Mouse (Mus musculus) neural tube, embryonic 14.5 days (tissue): ENCODE measurements around the gene Stx1b. TPM values are rescaled to one million over a fixed set of nuclear protein-coding genes. Genes with fewer than 3 reads are reported as not detected.
"Not testable (repeated sequence)": the region's sequence is repeated elsewhere in the genome, so short reads cannot be mapped to it uniquely, and the experiment has no call there.

ENCODE experiments used
- ATAC-seq: fragments of 200-750 bp; cut with Nextera tagmentation; 2 replicates; pipeline ENCODE4 v1.8.0; 2017; ENCODE audit warnings: low read depth, mild to moderate bottlenecking, moderate TSS enrichment, moderate library complexity
- H3K27ac ChIP-seq: fragments of 300-500 bp; sonication (generic); 2 replicates; pipeline ENCODE4 v1.5.1; 2014; ENCODE audit warnings: low read depth, mild to moderate bottlenecking, control low read depth, low read length, moderate library complexity, mixed read lengths
- H3K27me3 ChIP-seq: fragments of 300-500 bp; sonication (generic); 2 replicates; pipeline ENCODE4 v1.6.1; 2014; ENCODE audit warnings: low read length; ENCODE audit not compliant: control insufficient read depth, insufficient read depth
- H3K36me3 ChIP-seq: fragments of 300-500 bp; sonication (generic); 2 replicates; pipeline ENCODE4 v1.6.1; 2014; ENCODE audit warnings: low read length, mixed read lengths; ENCODE audit not compliant: control insufficient read depth, insufficient read depth
- H3K4me1 ChIP-seq: fragments of 300-500 bp; sonication (generic); 2 replicates; pipeline ENCODE4 v1.6.1; 2014; ENCODE audit warnings: low read length; ENCODE audit not compliant: control insufficient read depth, insufficient read depth
- H3K4me2 ChIP-seq: fragments of 300-500 bp; sonication (generic); 2 replicates; pipeline ENCODE4 v1.6.1; 2014; ENCODE audit warnings: mild to moderate bottlenecking, low read depth, low read length, control low read depth
- H3K4me3 ChIP-seq: fragments of 300-500 bp; sonication (generic); 2 replicates; pipeline ENCODE4 v1.5.1; 2014; ENCODE audit warnings: low read depth, low read length, control low read depth, mixed read lengths
- H3K9ac ChIP-seq: fragments of 300-500 bp; sonication (generic); replicated peaks from 2 replicates; pipeline ENCODE4 v1.6.1; 2014; ENCODE audit warnings: low read depth, mild to moderate bottlenecking, control low read depth, low read length, mixed read lengths
- H3K9me3 ChIP-seq: fragments of 300-500 bp; sonication (generic); 2 replicates; pipeline ENCODE4 v1.6.1; 2016; ENCODE audit warnings: low read length; ENCODE audit not compliant: control insufficient read depth
- WGBS: fragments of 180-500 bp; shearing (Covaris S2); extraction: QIAGEN DNeasy Blood & Tissue Kit; methylation state at CpG from one replicate; pipeline ENCODE4 v1.1.7; 2014; 5-methylcytosine and 5-hydroxymethylcytosine counted together
- polyA plus RNA-seq: library from polyadenylated mRNA; unstranded; fragments of >200 nt; fragmentation: Nextera tagmentation; extraction: Ambion mirVana; gene quantifications from 2 replicates; pipeline ENCODE4 v1.2.1, GENCODE M21; 2014

Gene Stx1b
- polyA plus RNA-seq, 1 experiment from 2014 or later, result 66.9 TPM

GRCm38 (mm10) chr7:127842001-127842718 lies 17.8 kb upstream of the Stx1b start:
- ATAC-seq, result peak; percentile 39
- under 1% methylated on average over 40 of the region's 40 CpGs for WGBS
- H3K4me1 ChIP-seq, result peaks cover 4% of the 10 kb centered on the region; the same call in 1 of the 2 replicates
- H3K9me3 ChIP-seq, result no peaks in the 10 kb centered on the region
- H3K4me2 ChIP-seq, result peak overlapping the region; percentile 95
- H3K27ac ChIP-seq, result peak overlapping the region; percentile 36; the same call in 1 of the 2 replicates
- peak overlapping the region; percentile 22 for H3K9ac ChIP-seq
- no peaks in the 10 kb centered on the region for H3K27me3 ChIP-seq
- no peaks in the 10 kb centered on the region for H3K36me3 ChIP-seq
- H3K4me3 ChIP-seq, result peak overlapping the region; percentile 60

DNA sequence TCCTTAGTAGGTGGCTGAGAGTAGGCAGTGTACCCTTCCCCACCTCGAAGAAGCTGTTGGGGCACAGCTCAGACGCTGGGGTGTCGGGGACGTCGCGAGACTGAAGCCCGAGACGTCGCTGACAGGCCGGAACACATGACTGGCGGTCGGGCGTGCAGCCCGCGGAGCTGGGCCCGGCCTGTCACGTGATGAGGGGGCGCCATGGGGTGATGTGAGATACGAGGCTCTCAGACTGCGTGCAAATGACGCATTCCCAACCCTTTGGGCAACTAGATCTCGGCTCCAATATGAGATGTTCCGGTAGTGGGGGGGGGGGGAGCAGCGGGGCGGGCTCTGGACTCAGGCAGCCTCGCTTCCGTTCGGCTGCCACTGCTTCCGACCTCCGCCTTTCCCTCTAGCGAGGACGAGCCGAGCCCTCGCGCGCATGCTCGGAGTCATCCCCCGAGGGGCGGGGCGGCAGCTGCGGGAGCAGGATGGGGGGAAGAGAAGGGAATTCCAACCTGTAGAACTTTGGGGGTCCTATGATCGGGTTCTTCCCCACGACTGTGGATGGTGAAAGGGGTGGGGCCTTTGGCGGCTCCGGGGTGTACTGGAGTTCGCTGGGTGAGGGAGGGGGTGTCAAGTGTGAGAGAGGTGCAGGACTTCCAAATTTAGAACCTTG lies 17.1 kb upstream of the Stx1b start:
- under 1% methylated on average over 42 of the region's 46 CpGs for WGBS
- Histone ChIP-seq H3K4me2 (peak overlapping the region; percentile 95), H3K27ac (peak overlapping the region; percentile 92), H3K36me3 (no peaks in the 10 kb centered on the region), H3K4me1 (peaks cover 4% of the 10 kb centered on the region; the same call in 1 of the 2 replicates), H3K4me3 (peak overlapping the region; percentile 60), H3K9ac (peak overlapping the region; percentile 61), H3K27me3 (no peaks in the 10 kb centered on the region), H3K9me3 (no peaks in the 10 kb centered on the region)
- peak; percentile 95 for ATAC-seq

- ATAC-seq, result peak; percentile 35; the same call in 1 of the 2 replicates
- Histone ChIP-seq H3K27ac (peak overlapping the region; percentile 92), H3K4me3 (peak overlapping the region; percentile 60), H3K27me3 (no peaks in the 10 kb centered on the region), H3K36me3 (no peaks in the 10 kb centered on the region), H3K4me1 (peaks cover 4% of the 10 kb centered on the region; the same call in 1 of the 2 replicates), H3K9me3 (no peaks in the 10 kb centered on the region), H3K4me2 (peak overlapping the region; percentile 95), H3K9ac (peak overlapping the region; percentile 61)
- WGBS, result 4% methylated on average over 15 of the region's 15 CpGs
These were observed 16.5 kb upstream of the Stx1b start for GRCm38 (mm10) chr7:127840886-127841285.

DNA sequence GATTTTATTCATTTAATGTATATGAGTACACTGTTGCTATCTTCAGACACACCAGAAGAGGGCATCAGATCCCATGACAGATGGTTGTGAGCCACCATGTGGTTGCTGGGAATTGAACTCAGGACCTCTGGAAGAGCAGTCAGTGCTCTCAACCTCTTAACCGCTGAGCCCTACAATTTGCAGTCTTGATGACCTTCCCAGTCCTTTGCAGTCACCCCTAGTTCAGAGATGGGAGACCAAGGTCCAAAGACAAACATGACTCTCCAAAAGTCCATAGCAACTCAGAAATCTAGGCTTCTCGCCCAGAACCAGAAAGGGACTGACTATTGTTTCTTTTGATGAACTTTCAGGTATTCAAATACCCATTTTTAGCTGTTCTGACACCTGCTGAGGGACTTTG lies 15.7 kb upstream of the Stx1b start:
- not testable (repeated sequence) for H3K27ac ChIP-seq, H3K4me3 ChIP-seq, H3K27me3 ChIP-seq, H3K4me2 ChIP-seq, ATAC-seq, H3K9ac ChIP-seq, H3K4me1 ChIP-seq, H3K9me3 ChIP-seq, H3K36me3 ChIP-seq
- 80% methylated on average over 2 of the region's 2 CpGs for WGBS

DNA sequence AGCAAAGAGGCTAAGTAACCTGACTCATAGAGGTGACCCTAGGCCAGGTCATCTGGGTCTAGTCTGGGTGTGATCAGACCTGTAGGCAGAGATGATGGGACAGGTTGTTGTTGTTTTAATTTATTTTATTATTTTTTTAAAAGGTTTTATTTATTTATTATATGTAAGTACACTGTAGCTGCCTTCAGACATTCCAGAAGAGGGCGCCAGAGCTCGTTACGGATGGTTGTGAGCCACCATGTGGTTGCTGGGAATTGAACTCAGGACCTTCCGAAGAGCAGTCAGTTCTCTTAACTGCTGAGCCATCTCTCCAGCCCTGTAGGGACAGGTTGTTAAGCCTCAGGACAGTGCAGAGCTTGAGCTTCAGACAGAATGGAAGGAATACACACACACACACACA lies 13.5 kb upstream of the Stx1b start:
- H3K9ac ChIP-seq, H3K36me3 ChIP-seq, H3K4me1 ChIP-seq, H3K9me3 ChIP-seq, ATAC-seq, H3K4me3 ChIP-seq, H3K27me3 ChIP-seq, H3K27ac ChIP-seq, H3K4me2 ChIP-seq: not testable (repeated sequence)
- 84% methylated on average over 4 of the region's 4 CpGs for WGBS

GRCm38 (mm10) chr7:127837473-127837872 lies 13.1 kb upstream of the Stx1b start:
- WGBS, result 96% methylated on average over 5 of the region's 5 CpGs
- Histone ChIP-seq H3K9ac (no peak overlapping the region), H3K9me3 (no peaks in the 10 kb centered on the region), H3K4me3 (no peak overlapping the region), H3K4me1 (peaks cover under 1% of the 10 kb centered on the region; the same call in 1 of the 2 replicates), H3K27me3 (no peaks in the 10 kb centered on the region), H3K36me3 (no peaks in the 10 kb centered on the region), H3K4me2 (no peak overlapping the region), H3K27ac (no peak overlapping the region)
- ATAC-seq, result no peak

- no peaks in the 10 kb centered on the region for H3K36me3 ChIP-seq
- no peaks in the 10 kb centered on the region for H3K4me1 ChIP-seq
- no peak overlapping the region for H3K4me2 ChIP-seq
- 88% methylated on average over 2 of the region's 2 CpGs for WGBS
- no peak for ATAC-seq
- H3K27ac ChIP-seq, result no peak overlapping the region
- H3K4me3 ChIP-seq, result no peak overlapping the region
- H3K9me3 ChIP-seq, result no peaks in the 10 kb centered on the region
- no peaks in the 10 kb centered on the region for H3K27me3 ChIP-seq
- H3K9ac ChIP-seq, result no peak overlapping the region
These were observed 11.2 kb upstream of the Stx1b start for GRCm38 (mm10) chr7:127835550-127835949.

GRCm38 (mm10) chr7:127823236-127824171 lies 845 bp downstream of the Stx1b start:
- peak overlapping the region; percentile 84 for H3K27ac ChIP-seq
- H3K9me3 ChIP-seq, result no peaks in the 10 kb centered on the region
- peak overlapping the region; percentile 90 for H3K9ac ChIP-seq
- H3K4me1 ChIP-seq, result peaks cover 14% of the 10 kb centered on the region
- no peaks in the 10 kb centered on the region for H3K36me3 ChIP-seq
- peak; percentile 39 for ATAC-seq
- peak overlapping the region; percentile 72 for H3K4me3 ChIP-seq
- 56% methylated on average over 11 of the region's 11 CpGs for WGBS
- no peaks in the 10 kb centered on the region for H3K27me3 ChIP-seq
- peak overlapping the region; percentile 79 for H3K4me2 ChIP-seq
